Mouse (Mus musculus): Measurements from ENCODE around the gene Dact1. TPM values are rescaled to one million over a fixed set of nuclear protein-coding genes. Genes with fewer than 3 reads are reported as not detected.

Dact1 gene
- polyA plus RNA-seq, 1 experiment from 2014 or later: 28.6 TPM

DNA sequence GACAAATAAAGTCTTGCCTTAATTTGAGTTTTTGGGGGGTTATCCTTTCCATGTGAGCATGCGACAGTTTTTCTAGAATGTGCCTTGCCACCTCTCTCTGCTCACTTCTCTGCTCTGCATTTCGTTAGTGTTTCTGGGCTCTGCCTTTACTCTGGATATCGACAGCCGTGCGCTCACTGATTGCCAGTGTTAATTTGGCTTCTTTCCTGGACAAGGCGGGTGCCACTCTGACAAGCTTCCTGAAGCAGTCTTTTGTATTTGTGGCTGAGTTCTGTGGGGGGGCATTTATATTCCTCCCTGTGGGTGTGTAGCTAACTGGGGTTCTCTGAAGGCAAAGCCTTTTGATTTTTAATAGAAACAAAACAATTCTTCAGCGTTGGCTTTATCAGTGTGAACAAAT lies 54.4 kb downstream of the Dact1 start:
- Histone ChIP-seq H3K27ac (replicated peaks; ENCODE audit: low read depth, low read length) (no peak overlapping the region), H3K9ac (replicated peaks; ENCODE audit: low read length) (no peak overlapping the region), H3K36me3 (replicated peaks; ENCODE audit: control insufficient read depth, insufficient read depth, low read depth, low read length) (no peaks in the 10 kb centered on the region), H3K27me3 (ENCODE audit: control insufficient read depth, insufficient read depth, low read length) (no peaks in the 10 kb centered on the region), H3K4me1 (ENCODE audit: control insufficient read depth, insufficient read depth, low read length) (no peaks in the 10 kb centered on the region), H3K9me3 (replicated peaks; ENCODE audit: control insufficient read depth, low read length) (no peaks in the 10 kb centered on the region), H3K4me2 (ENCODE audit: low read depth, low read length) (no peak overlapping the region), H3K4me3 (ENCODE audit: low read depth, low read length) (no peak overlapping the region)
- no peak for DNase-seq (ENCODE audit: low spot score)
- no peak for ATAC-seq (replicated peaks; ENCODE audit: insufficient number of reproducible peaks, low FRiP score, low TSS enrichment, low read depth)
- whole genome bisulfite sequencing: 67% methylated on average over 7 of the region's 7 CpGs

DNA sequence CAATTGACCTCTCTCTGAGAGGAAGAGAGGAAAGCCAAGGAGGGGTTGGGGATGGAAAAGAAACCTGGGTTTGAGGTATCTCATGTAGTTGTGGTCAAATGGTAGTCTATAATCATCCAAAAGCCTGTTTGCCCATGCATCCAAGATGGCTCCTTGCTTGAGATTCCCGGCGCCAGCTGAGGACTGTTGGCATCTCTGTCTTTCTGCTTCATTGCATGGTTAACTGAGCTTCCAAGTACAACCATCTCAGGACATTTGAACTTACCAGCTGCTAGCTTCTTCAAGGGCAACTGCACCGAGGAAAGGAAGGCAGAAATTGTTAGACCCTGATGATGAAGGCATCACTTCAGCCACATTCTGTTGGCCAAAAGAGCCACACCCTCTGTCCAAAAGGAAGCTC lies 54.8 kb downstream of the Dact1 start:
- H3K27me3 ChIP-seq (ENCODE audit: control insufficient read depth, insufficient read depth, low read length): no peaks in the 10 kb centered on the region
- H3K36me3 ChIP-seq (replicated peaks; ENCODE audit: control insufficient read depth, insufficient read depth, low read depth, low read length): no peaks in the 10 kb centered on the region
- no peak overlapping the region for H3K4me3 ChIP-seq (ENCODE audit: low read depth, low read length)
- ATAC-seq (replicated peaks; ENCODE audit: insufficient number of reproducible peaks, low FRiP score, low TSS enrichment, low read depth) (no peak), DNase-seq (ENCODE audit: low spot score) (no peak)
- WGBS: 89% methylated on average over 3 of the region's 3 CpGs
- H3K9ac ChIP-seq (replicated peaks; ENCODE audit: low read length): no peak overlapping the region
- no peak overlapping the region for H3K4me2 ChIP-seq (ENCODE audit: low read depth, low read length)
- H3K4me1 ChIP-seq (ENCODE audit: control insufficient read depth, insufficient read depth, low read length): no peaks in the 10 kb centered on the region
- no peak overlapping the region for H3K27ac ChIP-seq (replicated peaks; ENCODE audit: low read depth, low read length)
- no peaks in the 10 kb centered on the region for H3K9me3 ChIP-seq (replicated peaks; ENCODE audit: control insufficient read depth, low read length)

DNA sequence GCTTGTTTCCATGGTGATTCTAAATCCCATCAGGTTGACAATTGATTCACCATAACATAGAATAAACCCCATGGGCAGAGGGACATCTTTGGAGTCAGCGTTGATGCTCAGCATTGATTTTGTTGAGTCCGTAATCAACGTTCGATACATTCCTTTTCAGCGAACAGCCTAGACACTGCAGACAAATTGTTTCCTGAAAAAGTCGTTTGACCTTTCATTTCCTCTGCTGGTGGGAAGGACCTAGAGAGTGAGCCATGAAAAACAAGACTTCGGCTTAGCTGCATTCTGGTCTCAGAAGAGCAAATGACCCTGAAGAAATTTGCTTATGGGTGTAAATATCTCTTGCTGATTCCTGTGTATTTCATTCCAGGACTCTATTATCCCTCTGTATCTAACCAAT lies 55.5 kb downstream of the Dact1 start:
- no peak overlapping the region for H3K9ac ChIP-seq (replicated peaks; ENCODE audit: low read length)
- no peaks in the 10 kb centered on the region for H3K27me3 ChIP-seq (ENCODE audit: control insufficient read depth, insufficient read depth, low read length)
- ATAC-seq (replicated peaks; ENCODE audit: insufficient number of reproducible peaks, low FRiP score, low TSS enrichment, low read depth) (no peak), DNase-seq (ENCODE audit: low spot score) (no peak)
- 49% methylated on average over 7 of the region's 7 CpGs for whole genome bisulfite sequencing
- no peak overlapping the region for H3K4me3 ChIP-seq (ENCODE audit: low read depth, low read length)
- no peaks in the 10 kb centered on the region for H3K9me3 ChIP-seq (replicated peaks; ENCODE audit: control insufficient read depth, low read length)
- no peaks in the 10 kb centered on the region for H3K36me3 ChIP-seq (replicated peaks; ENCODE audit: control insufficient read depth, insufficient read depth, low read depth, low read length)
- no peaks in the 10 kb centered on the region for H3K4me1 ChIP-seq (ENCODE audit: control insufficient read depth, insufficient read depth, low read length)
- H3K4me2 ChIP-seq (ENCODE audit: low read depth, low read length): no peak overlapping the region
- H3K27ac ChIP-seq (replicated peaks; ENCODE audit: low read depth, low read length): no peak overlapping the region

DNA sequence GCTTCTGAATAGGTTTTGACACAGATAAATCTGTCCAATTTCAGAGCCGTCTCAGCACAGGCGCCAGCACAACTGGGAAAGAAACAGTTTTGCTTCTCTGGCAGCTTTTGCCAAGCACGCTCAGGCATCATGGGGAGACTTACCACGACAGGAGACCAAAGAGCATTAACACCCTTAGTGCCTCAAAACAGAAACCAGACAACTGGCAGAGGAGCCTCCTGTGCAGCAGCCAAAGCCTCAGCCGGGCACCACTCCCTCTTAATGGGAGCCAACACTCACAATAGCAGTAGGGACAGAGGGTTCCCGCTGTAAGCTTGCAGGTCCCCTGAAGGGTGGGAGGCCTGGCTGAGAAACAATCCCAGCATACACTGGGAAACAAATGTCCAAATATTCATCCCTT lies 56.5 kb downstream of the Dact1 start:
- Histone ChIP-seq H3K27me3 (ENCODE audit: control insufficient read depth, insufficient read depth, low read length) (no peaks in the 10 kb centered on the region), H3K4me2 (ENCODE audit: low read depth, low read length) (no peak overlapping the region), H3K9ac (replicated peaks; ENCODE audit: low read length) (no peak overlapping the region), H3K9me3 (replicated peaks; ENCODE audit: control insufficient read depth, low read length) (no peaks in the 10 kb centered on the region), H3K4me3 (ENCODE audit: low read depth, low read length) (no peak overlapping the region), H3K36me3 (replicated peaks; ENCODE audit: control insufficient read depth, insufficient read depth, low read depth, low read length) (no peaks in the 10 kb centered on the region), H3K27ac (replicated peaks; ENCODE audit: low read depth, low read length) (no peak overlapping the region), H3K4me1 (ENCODE audit: control insufficient read depth, insufficient read depth, low read length) (no peaks in the 10 kb centered on the region)
- ATAC-seq (replicated peaks; ENCODE audit: insufficient number of reproducible peaks, low FRiP score, low TSS enrichment, low read depth) (no peak), DNase-seq (ENCODE audit: low spot score) (no peak)
- 69% methylated on average over 6 of the region's 6 CpGs for WGBS

DNA sequence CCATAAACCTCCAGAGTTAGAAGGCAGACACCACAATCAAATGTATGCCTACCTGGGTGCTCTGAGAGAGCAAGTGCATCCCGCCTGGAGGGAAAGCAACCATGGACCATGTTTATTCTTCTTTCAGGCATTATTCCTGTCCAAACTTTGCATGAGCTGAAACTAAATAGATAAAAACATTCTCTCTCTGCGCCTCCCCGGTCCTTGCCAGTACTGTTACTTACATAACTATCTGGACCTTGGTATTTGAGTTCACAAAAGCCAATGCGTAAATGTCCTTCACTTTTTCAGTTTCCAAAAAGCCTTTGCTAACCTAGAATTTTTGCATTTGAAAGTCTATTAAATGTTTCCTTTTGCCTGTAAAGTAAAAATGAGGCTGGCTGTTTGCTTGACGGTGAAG lies 58.9 kb downstream of the Dact1 start:
- no peaks in the 10 kb centered on the region for H3K4me1 ChIP-seq (ENCODE audit: control insufficient read depth, insufficient read depth, low read length)
- 85% methylated on average over 5 of the region's 5 CpGs for WGBS
- ATAC-seq (replicated peaks; ENCODE audit: insufficient number of reproducible peaks, low FRiP score, low TSS enrichment, low read depth): no peak

More for the DNA sequence above, 58.9 kb downstream of the Dact1 start:
- Histone ChIP-seq H3K27me3 (ENCODE audit: control insufficient read depth, insufficient read depth, low read length) (no peaks in the 10 kb centered on the region), H3K9me3 (replicated peaks; ENCODE audit: control insufficient read depth, low read length) (no peaks in the 10 kb centered on the region), H3K9ac (replicated peaks; ENCODE audit: low read length) (no peak overlapping the region), H3K27ac (replicated peaks; ENCODE audit: low read depth, low read length) (no peak overlapping the region), H3K4me2 (ENCODE audit: low read depth, low read length) (no peak overlapping the region), H3K36me3 (replicated peaks; ENCODE audit: control insufficient read depth, insufficient read depth, low read depth, low read length) (no peaks in the 10 kb centered on the region), H3K4me3 (ENCODE audit: low read depth, low read length) (no peak overlapping the region)
- no peak for DNase-seq (ENCODE audit: low spot score)

Other genes starting within 250 kb of the Dact1 start
- not detected in 2 replicates for gene Tomm20l, start 198.5 kb upstream of the Dact1 start, polyA plus RNA-seq (2014; fragmentation: Nextera tagmentation; extraction: Ambion mirVana)
- 74.1 and 84.1 TPM in 2 replicates for gene Timm9, start 173.2 kb upstream of the Dact1 start, polyA plus RNA-seq (2014; fragmentation: Nextera tagmentation; extraction: Ambion mirVana)
- gene 2700049A03Rik, start 173.0 kb upstream of the Dact1 start, polyA plus RNA-seq (2014; fragmentation: Nextera tagmentation; extraction: Ambion mirVana): 18.0 and 19.0 TPM in 2 replicates

All from embryonic facial prominence, embryonic 11.5 days (tissue).